Mouse (Mus musculus) kidney, postnatal 0 days (tissue): ENCODE measurements around the gene Fbxw8. TPM values are rescaled to one million over a fixed set of nuclear protein-coding genes. Genes with fewer than 3 reads are reported as not detected.

Experiments
- ATAC-seq: fragments of 200-750 bp; cut with Nextera tagmentation; replicated peaks from 2 replicates; pipeline ENCODE4 v1.8.0; 2017; ENCODE audit warnings: low read depth, moderate number of reproducible peaks, moderate TSS enrichment, moderate library complexity; ENCODE audit not compliant: low FRiP score
- DNase-seq: peaks from one replicate; pipeline ENCODE4 v3.0.0-alpha.2; 2016; ENCODE audit warnings: low spot score
- H3K27ac ChIP-seq: fragments of 300-500 bp; sonication (generic); 2 replicates; pipeline ENCODE4 v1.5.1; 2014; ENCODE audit warnings: mild to moderate bottlenecking
- H3K27me3 ChIP-seq: fragments of 300-500 bp; sonication (generic); 2 replicates; pipeline ENCODE4 v1.6.1; 2014; ENCODE audit warnings: low read length, mixed read lengths; ENCODE audit not compliant: insufficient read depth
- H3K36me3 ChIP-seq: fragments of 300-500 bp; sonication (generic); 2 replicates; pipeline ENCODE4 v1.6.1; 2014; ENCODE audit warnings: low read length, mixed read lengths; ENCODE audit not compliant: insufficient read depth
- H3K4me1 ChIP-seq: fragments of 300-500 bp; sonication (generic); replicated peaks from 2 replicates; pipeline ENCODE4 v1.6.1; 2014; ENCODE audit warnings: antibody characterized with exemption, low read length, mixed read lengths; ENCODE audit not compliant: insufficient read depth
- H3K4me2 ChIP-seq: fragments of 300-500 bp; sonication (generic); 2 replicates; pipeline ENCODE4 v1.6.1; 2014; ENCODE audit warnings: mild to moderate bottlenecking, low read length, moderate library complexity, mixed read lengths
- H3K4me3 ChIP-seq: fragments of 300-500 bp; sonication (generic); replicated peaks from 2 replicates; pipeline ENCODE4 v1.5.1; 2014; ENCODE audit warnings: low read depth, low read length
- H3K9ac ChIP-seq: fragments of 300-500 bp; sonication (generic); 2 replicates; pipeline ENCODE4 v1.6.1; 2014; ENCODE audit warnings: low read depth, low read length
- H3K9me3 ChIP-seq: fragments of 300-500 bp; sonication (generic); replicated peaks from 2 replicates; pipeline ENCODE4 v1.6.1; 2016; ENCODE audit warnings: low read length, inconsistent platforms, mixed read lengths
- CTCF ChIP-seq: IDR thresholded peaks from 2 replicates; pipeline ENCODE4 v1.5.1; 2016; ENCODE audit warnings: antibody characterized with exemption, low read depth, mild to moderate bottlenecking, moderate library complexity
- WGBS: fragments of 180-500 bp; shearing (Covaris S2); extraction: QIAGEN DNeasy Blood & Tissue Kit; methylation state at CpG from one replicate; pipeline ENCODE4 v1.1.7; 2014; 5-methylcytosine and 5-hydroxymethylcytosine counted together
- polyA plus RNA-seq: library from polyadenylated mRNA; unstranded; fragments of >200 nt; fragmentation: Nextera tagmentation; extraction: Ambion mirVana; gene quantifications from 2 replicates; pipeline ENCODE4 v1.2.1, GENCODE M21; 2015

Gene Fbxw8
- polyA plus RNA-seq, 1 experiment from 2014 or later, result 24.7 TPM

DNA sequence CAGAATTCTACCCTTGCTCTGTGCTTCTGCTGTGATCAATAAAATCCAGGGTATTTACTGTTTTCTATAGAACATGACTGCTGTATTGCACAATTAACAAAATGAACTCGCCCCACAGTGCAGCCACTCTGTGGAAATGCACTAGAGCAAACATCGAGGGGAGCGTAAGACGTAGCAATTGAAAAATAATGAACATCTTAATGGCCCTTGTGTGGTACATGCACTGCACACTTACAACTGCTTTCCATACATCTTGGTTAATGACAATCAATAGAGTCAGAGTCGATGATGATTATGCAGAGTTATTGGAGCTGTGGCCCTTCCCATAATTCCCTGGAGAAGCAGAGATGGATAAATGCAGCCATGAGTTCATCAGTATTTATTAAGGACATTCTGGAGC lies 36.3 kb downstream of the Fbxw8 start:
- Histone ChIP-seq H3K36me3 (peaks cover 11% of the 10 kb centered on the region; the same call in 1 of the 2 replicates), H3K9me3 (no peaks in the 10 kb centered on the region), H3K27ac (no peak overlapping the region), H3K9ac (no peak overlapping the region), H3K27me3 (no peaks in the 10 kb centered on the region), H3K4me2 (no peak overlapping the region), H3K4me1 (no peaks in the 10 kb centered on the region), H3K4me3 (no peak overlapping the region)
- no peak for TF ChIP-seq CTCF
- 98% methylated on average over 5 of the region's 5 CpGs for WGBS
- ATAC-seq, result no peak
- no peak for DNase-seq

GRCm38 (mm10) chr5:118118351-118118750 lies 36.9 kb downstream of the Fbxw8 start:
- Histone ChIP-seq H3K27ac (no peak overlapping the region), H3K4me3 (no peak overlapping the region), H3K9me3 (no peaks in the 10 kb centered on the region), H3K27me3 (no peaks in the 10 kb centered on the region), H3K9ac (no peak overlapping the region), H3K4me1 (no peaks in the 10 kb centered on the region), H3K36me3 (peaks cover 10% of the 10 kb centered on the region; the same call in 1 of the 2 replicates), H3K4me2 (no peak overlapping the region)
- 66% methylated on average over 3 of the region's 3 CpGs for WGBS
- TF ChIP-seq CTCF, result no peak
- ATAC-seq (no peak), DNase-seq (no peak)

DNA sequence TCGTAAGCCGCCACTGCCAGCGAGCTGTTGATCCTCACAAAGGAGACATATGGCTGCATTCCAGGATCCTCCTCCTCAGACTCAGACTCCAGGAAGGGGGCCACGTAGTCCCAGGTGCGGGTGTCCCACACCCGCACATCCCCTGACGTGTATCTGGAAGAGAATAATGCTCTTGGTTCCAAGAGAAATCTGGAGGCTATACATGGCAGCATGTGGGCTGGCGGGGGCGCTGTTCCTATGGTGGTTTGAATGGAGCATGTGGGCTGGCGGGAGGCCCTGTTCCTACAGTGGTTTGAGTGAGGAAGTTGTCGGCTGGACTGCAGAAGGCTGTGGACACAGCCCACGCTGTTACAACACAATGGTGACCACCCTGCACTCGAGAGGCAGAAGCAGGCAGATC lies 41.6 kb downstream of the Fbxw8 start:
- no peaks in the 10 kb centered on the region for H3K9me3 ChIP-seq
- H3K36me3 ChIP-seq, result peaks cover 29% of the 10 kb centered on the region
- no peaks in the 10 kb centered on the region for H3K4me1 ChIP-seq
- no peak overlapping the region for H3K27ac ChIP-seq
- no peak overlapping the region for H3K9ac ChIP-seq
- TF ChIP-seq CTCF, result peak; percentile 12; the same call in 1 of the 2 replicates
- no peak for ATAC-seq
- no peak for DNase-seq
- H3K4me3 ChIP-seq, result no peak overlapping the region
- no peak overlapping the region for H3K4me2 ChIP-seq
- no peaks in the 10 kb centered on the region for H3K27me3 ChIP-seq
- WGBS, result 81% methylated on average over 11 of the region's 13 CpGs

- 87% methylated on average over 7 of the region's 7 CpGs for WGBS
- ATAC-seq, result no peak
- no peaks in the 10 kb centered on the region for H3K9me3 ChIP-seq
- TF ChIP-seq CTCF, result no peak
- H3K27ac ChIP-seq, result no peak overlapping the region
- H3K36me3 ChIP-seq, result peaks cover 29% of the 10 kb centered on the region
- no peak overlapping the region for H3K9ac ChIP-seq
- no peak for DNase-seq
- no peaks in the 10 kb centered on the region for H3K27me3 ChIP-seq
- H3K4me3 ChIP-seq, result no peak overlapping the region
- no peak overlapping the region for H3K4me2 ChIP-seq
- no peaks in the 10 kb centered on the region for H3K4me1 ChIP-seq
Measured at GRCm38 (mm10) chr5:118113043-118113442, 42.2 kb downstream of the Fbxw8 start.

- peaks cover 26% of the 10 kb centered on the region for H3K36me3 ChIP-seq
- H3K27ac ChIP-seq, result no peak overlapping the region
- H3K4me3 ChIP-seq, result no peak overlapping the region
- DNase-seq (no peak), ATAC-seq (no peak)
- H3K4me1 ChIP-seq, result no peaks in the 10 kb centered on the region
- no peaks in the 10 kb centered on the region for H3K27me3 ChIP-seq
- H3K9ac ChIP-seq, result no peak overlapping the region
- no peak for TF ChIP-seq CTCF
- no peaks in the 10 kb centered on the region for H3K9me3 ChIP-seq
- WGBS, result 83% methylated on average over 7 of the region's 7 CpGs
- no peak overlapping the region for H3K4me2 ChIP-seq
Measured at GRCm38 (mm10) chr5:118108794-118109440, 46.3 kb downstream of the Fbxw8 start.

GRCm38 (mm10) chr5:118108124-118108793 lies 47.0 kb downstream of the Fbxw8 start:
- TF ChIP-seq CTCF, result no peak
- Histone ChIP-seq H3K36me3 (peaks cover 22% of the 10 kb centered on the region), H3K4me1 (no peaks in the 10 kb centered on the region), H3K9ac (no peak overlapping the region), H3K9me3 (no peaks in the 10 kb centered on the region), H3K27me3 (no peaks in the 10 kb centered on the region), H3K4me3 (no peak overlapping the region), H3K27ac (no peak overlapping the region), H3K4me2 (no peak overlapping the region)
- ATAC-seq (no peak), DNase-seq (no peak)
- WGBS, result 72% methylated on average over 17 of the region's 17 CpGs
